In genomic region chrX:89352984-89353383, GRCm38 (mm10) we compare ENCODE assay signal across 21 mouse cellular contexts. TPM values are rescaled to one million over a fixed set of nuclear protein-coding genes. Genes with fewer than 3 reads are reported as not detected.
"Had no signal": no experiment of that assay in that cellular context is flagged by ENCODE, and none has a peak within 500 bp of the region (broad histone marks: within the 10 kb centered on the region; RNA-seq: fewer than 3 reads in every experiment).

No protein-coding gene starts in this region.

- H3K4me3 ChIP-seq: kidney, embryonic 15.5 days; left cerebral cortex, adult 2 months; limb, embryonic 12.5 days; liver, embryonic 13.5 days; lung, embryonic 15.5 days; megakaryocyte, embryonic 14.5 days had no signal

- DNase-seq: kidney, adult 2 months; kidney, postnatal 14 days; liver; liver, embryonic 13.5 days; liver, postnatal 0 days; lung, postnatal 14 days; thymus, adult 18-20 months; thymus, postnatal 4 days had no signal

- ATAC-seq: intestine, embryonic 16.5 days; liver, postnatal 0 days; midbrain, embryonic 16.5 days had no signal

- H3K4me1 ChIP-seq: kidney, embryonic 15.5 days; limb, embryonic 12.5 days; liver, embryonic 13.5 days; lung, embryonic 15.5 days; megakaryocyte, embryonic 14.5 days had no signal

- H3K9me3 ChIP-seq: kidney, embryonic 15.5 days; limb, embryonic 12.5 days; liver, embryonic 13.5 days; lung, embryonic 15.5 days; megakaryocyte, embryonic 14.5 days had no signal

- H3K4me2 ChIP-seq: kidney, embryonic 15.5 days; limb, embryonic 12.5 days; liver, embryonic 13.5 days; lung, embryonic 15.5 days; midbrain, embryonic 11.5 days had no signal

- H3K27ac ChIP-seq: kidney, embryonic 15.5 days; left cerebral cortex, adult 2 months; limb, embryonic 12.5 days; liver, embryonic 13.5 days; lung, embryonic 15.5 days; macrophage; stomach, postnatal 0 days had no signal

- H3K27me3 ChIP-seq: kidney, embryonic 15.5 days; limb, embryonic 12.5 days; liver, embryonic 13.5 days; lung, embryonic 15.5 days; megakaryocyte, embryonic 14.5 days had no signal

- H3K9ac ChIP-seq: kidney, embryonic 15.5 days; limb, embryonic 12.5 days; liver, embryonic 13.5 days; liver, postnatal 0 days; lung, embryonic 15.5 days had no signal

- H3K36me3 ChIP-seq: kidney, embryonic 15.5 days; limb, embryonic 12.5 days; liver, embryonic 13.5 days; lung, embryonic 15.5 days had no signal

RNA-seq across cellular contexts. Expression of gene Pet2, which starts 56.5 kb away (rescaled TPM):
- total RNA-seq: left cerebral cortex, adult 2 months; left cerebral cortex, postnatal 14 days had no signal
- polyA plus RNA-seq: intestine, embryonic 16.5 days; kidney, adult 2 months; kidney, embryonic 15.5 days; large intestine, adult 2 months; limb, embryonic 12.5 days; liver, embryonic 13.5 days; liver, postnatal 0 days; lung, embryonic 15.5 days; macrophage; midbrain, embryonic 11.5 days; midbrain, embryonic 16.5 days; neural tube, embryonic 14.5 days; stomach, postnatal 0 days had no signal
